Mouse (Mus musculus) embryonic facial prominence, embryonic 11.5 days (tissue): Measurements from ENCODE around the gene Wdr91. TPM values are rescaled to one million over a fixed set of nuclear protein-coding genes. Genes with fewer than 3 reads are reported as not detected.

Experiments
- ATAC-seq: fragments of 200-750 bp; cut with Nextera tagmentation; replicated peaks from 2 replicates; pipeline ENCODE4 v1.8.0; 2017; ENCODE audit warnings: low read depth; ENCODE audit not compliant: insufficient number of reproducible peaks, low FRiP score, low TSS enrichment
- DNase-seq: peaks from one replicate; pipeline ENCODE4 v3.0.0-alpha.2; 2015; ENCODE audit warnings: low spot score
- H3K27ac ChIP-seq: fragments of 300-500 bp; sonication (generic); replicated peaks from 2 replicates; pipeline ENCODE4 v1.5.1; 2014; ENCODE audit warnings: mild to moderate bottlenecking, low read depth, low read length, control low read depth
- H3K27me3 ChIP-seq: fragments of 300-500 bp; sonication (generic); 2 replicates; pipeline ENCODE4 v1.6.1; 2014; ENCODE audit warnings: mild to moderate bottlenecking, low read length, moderate library complexity, mixed read lengths; ENCODE audit not compliant: control insufficient read depth, insufficient read depth
- H3K36me3 ChIP-seq: fragments of 300-500 bp; sonication (generic); replicated peaks from 2 replicates; pipeline ENCODE4 v1.6.1; 2014; ENCODE audit warnings: low read depth, mild to moderate bottlenecking, low read length, moderate library complexity, mixed read lengths; ENCODE audit not compliant: control insufficient read depth, insufficient read depth
- H3K4me1 ChIP-seq: fragments of 300-500 bp; sonication (generic); 2 replicates; pipeline ENCODE4 v1.6.1; 2014; ENCODE audit warnings: low read length, mixed read lengths; ENCODE audit not compliant: control insufficient read depth, insufficient read depth
- H3K4me2 ChIP-seq: fragments of 300-500 bp; sonication (generic); 2 replicates; pipeline ENCODE4 v1.6.1; 2014; ENCODE audit warnings: low read depth, mild to moderate bottlenecking, control low read depth, low read length, moderate library complexity
- H3K4me3 ChIP-seq: fragments of 300-500 bp; sonication (generic); 2 replicates; pipeline ENCODE4 v1.5.1; 2014; ENCODE audit warnings: low read depth, low read length, control low read depth
- H3K9ac ChIP-seq: fragments of 300-500 bp; sonication (generic); replicated peaks from 2 replicates; pipeline ENCODE4 v1.6.1; 2014; ENCODE audit warnings: mild to moderate bottlenecking, control low read depth, low read length
- H3K9me3 ChIP-seq: fragments of 300-500 bp; sonication (generic); replicated peaks from 2 replicates; pipeline ENCODE4 v1.6.1; 2016; ENCODE audit warnings: mild to moderate bottlenecking, low read length, inconsistent platforms, mixed read lengths; ENCODE audit not compliant: control insufficient read depth
- WGBS: fragments of 180-500 bp; shearing (Covaris S2); extraction: QIAGEN DNeasy Blood & Tissue Kit; methylation state at CpG from one replicate; pipeline ENCODE4 v1.1.7; 2014; 5-methylcytosine and 5-hydroxymethylcytosine counted together
- polyA plus RNA-seq: library from polyadenylated mRNA; unstranded; fragments of >200 nt; fragmentation: Nextera tagmentation; extraction: Ambion mirVana; gene quantifications from 2 replicates; pipeline ENCODE4 v1.2.1, GENCODE M21; 2014

Wdr91 gene
- polyA plus RNA-seq, 1 experiment from 2014 or later = 11.9 TPM

DNA sequence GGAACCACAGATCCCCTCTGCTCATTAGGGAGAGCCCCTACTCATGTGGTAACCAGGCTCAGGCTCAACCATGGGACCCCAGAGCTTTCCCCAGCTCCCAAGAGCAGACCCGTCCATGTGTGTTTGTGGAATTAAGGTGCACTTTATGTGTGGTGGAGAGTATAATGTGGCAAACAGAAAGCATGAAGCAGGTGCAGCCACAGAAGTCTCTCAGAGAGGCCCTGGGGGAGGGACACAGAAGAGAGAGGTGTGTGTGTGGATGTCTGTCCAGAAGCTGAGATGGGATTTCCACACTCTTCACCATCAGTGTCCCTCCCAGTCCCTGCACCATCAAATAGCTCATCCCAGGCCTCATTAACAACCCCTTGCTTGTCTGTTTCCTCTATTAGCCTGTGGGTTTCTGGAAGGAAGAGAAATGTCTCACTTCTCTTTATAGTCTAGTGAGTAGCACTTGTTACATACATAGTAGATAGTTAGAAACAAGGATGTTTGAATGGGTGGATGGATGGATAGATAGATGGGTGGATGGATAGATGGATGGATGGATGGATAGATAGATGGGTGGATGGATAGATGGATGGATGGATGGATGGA lies 35.9 kb upstream of the Wdr91 start:
- Histone ChIP-seq H3K27me3 (no peaks in the 10 kb centered on the region), H3K9ac (no peak overlapping the region), H3K27ac (no peak overlapping the region), H3K4me1 (no peaks in the 10 kb centered on the region; the same call in 1 of the 2 replicates), H3K4me2 (no peak overlapping the region), H3K36me3 (no peaks in the 10 kb centered on the region), H3K4me3 (no peak overlapping the region), H3K9me3 (no peaks in the 10 kb centered on the region)
- ATAC-seq (no peak), DNase-seq (no peak)
- 79% methylated on average over 1 of the region's 1 CpGs for WGBS

DNA sequence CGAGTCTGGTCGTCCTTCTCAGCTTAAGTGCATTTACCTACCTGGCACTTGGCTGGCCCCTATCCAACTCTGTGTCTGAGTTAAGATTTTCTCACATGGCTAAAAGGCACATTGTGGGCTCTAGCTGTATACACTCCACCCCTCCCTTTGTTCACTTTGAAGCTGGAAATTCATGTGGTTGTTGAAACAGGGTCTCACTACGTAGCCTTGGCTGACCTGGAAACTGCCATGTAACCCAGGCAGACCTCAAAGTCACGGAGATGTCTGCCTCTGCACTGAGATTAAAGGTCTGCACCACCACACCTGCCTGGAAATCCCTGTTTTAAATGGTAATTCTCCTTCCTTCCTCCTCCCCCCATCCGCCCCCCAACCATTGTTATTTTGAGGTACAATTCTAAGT lies 32.8 kb upstream of the Wdr91 start:
- 81% methylated on average over 5 of the region's 5 CpGs for WGBS
- DNase-seq (no peak), ATAC-seq (no peak)

DNA sequence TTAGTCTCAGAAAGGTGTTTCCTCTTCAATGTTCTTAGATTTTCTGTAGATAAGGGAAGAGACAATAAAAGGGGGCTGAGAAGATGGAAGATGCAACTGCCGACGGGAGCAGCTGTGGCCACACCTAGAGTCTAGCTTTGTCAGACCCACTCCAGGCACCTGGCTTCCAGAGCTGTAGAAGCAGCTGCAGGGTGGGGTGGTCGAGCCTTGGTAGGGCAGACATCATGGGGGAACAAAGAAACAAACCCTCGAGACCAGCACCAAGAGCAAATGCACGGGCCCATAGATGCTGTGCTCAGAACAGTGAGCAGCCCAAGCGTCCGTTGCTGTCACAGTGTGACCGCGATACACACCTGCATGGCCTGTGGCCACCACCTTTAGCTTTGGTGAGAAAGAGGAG lies 31.8 kb upstream of the Wdr91 start:
- no peak overlapping the region for H3K4me2 ChIP-seq
- 87% methylated on average over 9 of the region's 9 CpGs for WGBS
- no peak overlapping the region for H3K4me3 ChIP-seq
- DNase-seq (no peak), ATAC-seq (no peak)
- no peaks in the 10 kb centered on the region for H3K27me3 ChIP-seq
- H3K4me1 ChIP-seq = no peaks in the 10 kb centered on the region; the same call in 1 of the 2 replicates
- H3K9me3 ChIP-seq = no peaks in the 10 kb centered on the region
- H3K36me3 ChIP-seq = no peaks in the 10 kb centered on the region
- no peak overlapping the region for H3K9ac ChIP-seq
- H3K27ac ChIP-seq = no peak overlapping the region

More for the DNA sequence above, 32.8 kb upstream of the Wdr91 start:
- no peak overlapping the region for H3K4me3 ChIP-seq
- no peak overlapping the region for H3K4me2 ChIP-seq
- H3K4me1 ChIP-seq = no peaks in the 10 kb centered on the region; the same call in 1 of the 2 replicates
- H3K9ac ChIP-seq = no peak overlapping the region
- H3K27ac ChIP-seq = no peak overlapping the region
- H3K9me3 ChIP-seq = no peaks in the 10 kb centered on the region
- no peaks in the 10 kb centered on the region for H3K27me3 ChIP-seq
- H3K36me3 ChIP-seq = no peaks in the 10 kb centered on the region

DNA sequence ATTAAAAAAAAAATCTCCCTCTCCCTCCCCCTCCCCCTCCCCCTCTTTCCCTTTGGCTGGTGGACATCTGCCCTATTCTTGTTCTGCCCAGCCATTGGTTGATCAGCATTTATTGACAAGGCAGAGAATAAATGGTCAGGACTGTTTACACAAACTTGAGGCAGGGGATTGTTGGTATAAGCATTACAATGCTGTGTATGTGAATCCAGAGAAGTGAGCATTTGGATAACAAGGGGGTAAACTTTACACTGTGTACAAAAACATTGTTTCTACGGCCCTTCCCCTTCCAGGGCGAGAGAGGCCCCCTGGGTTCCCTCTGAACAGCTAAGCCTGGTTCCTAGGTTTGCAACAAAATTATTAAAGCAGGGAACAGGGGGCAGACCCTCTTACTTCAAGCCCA lies 30.8 kb upstream of the Wdr91 start:
- H3K27ac ChIP-seq = no peak overlapping the region
- no peaks in the 10 kb centered on the region for H3K27me3 ChIP-seq
- DNase-seq (no peak), ATAC-seq (no peak)
- no peak overlapping the region for H3K9ac ChIP-seq
- H3K9me3 ChIP-seq = no peaks in the 10 kb centered on the region
- H3K4me1 ChIP-seq = no peaks in the 10 kb centered on the region; the same call in 1 of the 2 replicates
- WGBS = 77% methylated on average over 2 of the region's 2 CpGs
- no peak overlapping the region for H3K4me2 ChIP-seq
- H3K4me3 ChIP-seq = no peak overlapping the region
- H3K36me3 ChIP-seq = no peaks in the 10 kb centered on the region

DNA sequence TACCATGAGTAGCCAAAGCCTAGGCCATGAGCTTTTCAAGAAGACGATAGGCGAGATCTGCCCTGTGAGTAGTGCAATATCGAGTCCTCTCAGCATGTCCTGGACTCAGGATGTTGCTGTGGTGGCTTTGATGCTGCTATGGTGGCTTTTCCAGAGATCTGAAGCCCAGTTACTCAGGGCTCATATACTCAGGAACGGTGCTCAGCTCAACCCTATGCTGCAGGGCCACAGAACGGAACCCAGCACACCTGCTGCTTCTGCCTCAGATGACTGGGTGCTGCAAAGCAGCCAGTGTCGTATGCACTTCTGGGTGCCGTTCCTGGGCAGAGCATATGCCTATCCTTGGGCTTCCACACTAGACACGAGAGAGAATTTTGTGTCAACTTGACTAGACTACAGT lies 28.8 kb upstream of the Wdr91 start:
- WGBS = 92% methylated on average over 8 of the region's 8 CpGs
- no peaks in the 10 kb centered on the region for H3K36me3 ChIP-seq
- ATAC-seq (no peak), DNase-seq (no peak)
- H3K9me3 ChIP-seq = no peaks in the 10 kb centered on the region
- no peak overlapping the region for H3K9ac ChIP-seq
- no peak overlapping the region for H3K4me3 ChIP-seq
- H3K27me3 ChIP-seq = no peaks in the 10 kb centered on the region
- no peaks in the 10 kb centered on the region for H3K4me1 ChIP-seq
- H3K27ac ChIP-seq = no peak overlapping the region
- H3K4me2 ChIP-seq = no peak overlapping the region

DNA sequence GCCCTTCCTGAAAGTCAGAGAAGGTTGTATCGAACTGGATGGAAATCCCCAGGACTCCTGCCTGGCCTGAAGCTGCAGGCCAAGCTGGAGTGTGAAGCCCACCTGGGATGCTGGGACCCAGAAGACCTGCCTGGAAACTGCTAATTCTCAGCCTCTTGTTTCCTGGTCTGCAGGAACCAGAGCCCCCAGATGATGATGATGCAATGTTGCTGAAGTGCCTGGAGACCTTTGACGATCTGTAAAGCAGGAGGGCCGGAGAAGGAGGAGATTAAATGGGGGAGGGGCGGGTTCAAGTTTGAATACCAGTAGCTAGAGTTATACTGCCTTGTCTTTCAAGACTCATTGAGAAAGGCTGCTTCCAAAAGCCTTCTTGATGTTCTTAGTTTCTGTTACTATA lies 28.3 kb upstream of the Wdr91 start:
- H3K4me3 ChIP-seq = no peak overlapping the region
- no peak overlapping the region for H3K4me2 ChIP-seq
- H3K27me3 ChIP-seq = no peaks in the 10 kb centered on the region
- DNase-seq (no peak), ATAC-seq (no peak)
- no peaks in the 10 kb centered on the region for H3K36me3 ChIP-seq
- H3K27ac ChIP-seq = no peak overlapping the region
- no peaks in the 10 kb centered on the region for H3K9me3 ChIP-seq
- H3K4me1 ChIP-seq = no peaks in the 10 kb centered on the region
- H3K9ac ChIP-seq = no peak overlapping the region
- WGBS = 43% methylated on average over 4 of the region's 4 CpGs

DNA sequence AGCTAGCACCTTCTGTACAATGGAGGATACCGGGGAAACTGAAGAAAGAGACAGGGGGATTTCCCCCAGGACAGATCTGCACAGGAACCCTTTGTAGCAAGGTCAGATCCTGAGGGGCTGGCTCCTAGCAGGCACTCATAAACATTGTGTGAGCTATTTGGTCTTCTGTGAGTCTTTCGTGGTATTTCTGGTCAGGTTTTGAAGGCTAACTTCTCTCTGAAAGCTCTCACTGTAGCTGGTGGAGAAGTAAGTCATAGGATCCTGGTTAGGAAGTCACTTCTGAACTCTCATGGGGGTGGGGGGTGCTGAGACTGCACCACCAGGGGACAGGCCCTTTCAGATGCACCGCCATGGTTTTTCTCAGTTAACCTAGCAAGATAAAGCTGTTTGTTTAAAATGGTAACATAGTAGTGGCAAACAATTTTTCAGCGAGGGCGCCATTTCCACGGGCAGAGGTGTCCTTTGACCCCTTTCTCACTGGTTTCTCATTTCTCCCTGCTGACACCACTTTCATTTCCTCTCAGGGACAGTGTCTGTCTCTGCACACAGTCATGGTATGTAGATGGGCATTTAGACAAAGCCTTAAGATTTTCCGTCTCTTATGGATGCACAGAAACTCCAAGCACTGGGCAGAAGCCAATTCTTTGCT lies 27.7 kb upstream of the Wdr91 start:
- ATAC-seq = no peak
- no peak overlapping the region for H3K4me3 ChIP-seq
- H3K9ac ChIP-seq = no peak overlapping the region
- no peak overlapping the region for H3K27ac ChIP-seq
- H3K36me3 ChIP-seq = no peaks in the 10 kb centered on the region
- DNase-seq = no peak
- 65% methylated on average over 7 of the region's 7 CpGs for WGBS
- no peak overlapping the region for H3K4me2 ChIP-seq
- no peaks in the 10 kb centered on the region for H3K9me3 ChIP-seq
- no peaks in the 10 kb centered on the region for H3K4me1 ChIP-seq
- H3K27me3 ChIP-seq = no peaks in the 10 kb centered on the region

DNA sequence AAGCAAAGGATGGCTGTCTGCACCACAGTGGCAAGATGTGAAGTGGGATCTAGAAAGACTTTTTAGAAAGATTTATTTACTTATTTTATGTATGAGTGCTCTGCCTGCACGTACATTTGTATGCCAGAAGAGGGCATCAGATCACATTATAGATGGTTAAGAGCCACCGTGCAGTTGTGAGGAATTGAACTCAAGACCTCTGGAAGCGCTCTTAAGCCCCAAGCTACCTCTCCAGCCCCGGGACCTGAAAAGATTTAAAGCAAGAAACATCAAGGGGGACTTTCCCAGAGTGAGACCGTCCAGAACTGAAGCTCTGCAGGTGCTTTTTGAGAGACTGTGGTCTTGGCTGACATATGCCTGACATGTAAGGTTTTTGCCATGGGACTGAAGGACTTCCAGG lies 26.1 kb upstream of the Wdr91 start:
- 69% methylated on average over 5 of the region's 5 CpGs for WGBS
- Histone ChIP-seq H3K27ac (no peak overlapping the region), H3K4me1 (no peaks in the 10 kb centered on the region), H3K4me3 (no peak overlapping the region), H3K9ac (no peak overlapping the region), H3K27me3 (no peaks in the 10 kb centered on the region), H3K36me3 (no peaks in the 10 kb centered on the region), H3K4me2 (no peak overlapping the region), H3K9me3 (no peaks in the 10 kb centered on the region)
- DNase-seq (no peak), ATAC-seq (no peak)
